Mouse (Mus musculus) T-helper 2 cell (primary cell): ENCODE measurements around the gene Gm10961.
"Not testable (repeated sequence)": the region's sequence is repeated elsewhere in the genome, so short reads cannot be mapped to it uniquely, and the experiment has no call there.

Source experiments
- in situ Hi-C: fragments of 300-600 bp; cut with MboI, MseI; formaldehyde crosslinking; loops from one replicate; pipeline ENCODE4 v1.15.1; 2025; ENCODE audit warnings: high pct_unique_total_duplicates

The Gm10961 gene

DNA sequence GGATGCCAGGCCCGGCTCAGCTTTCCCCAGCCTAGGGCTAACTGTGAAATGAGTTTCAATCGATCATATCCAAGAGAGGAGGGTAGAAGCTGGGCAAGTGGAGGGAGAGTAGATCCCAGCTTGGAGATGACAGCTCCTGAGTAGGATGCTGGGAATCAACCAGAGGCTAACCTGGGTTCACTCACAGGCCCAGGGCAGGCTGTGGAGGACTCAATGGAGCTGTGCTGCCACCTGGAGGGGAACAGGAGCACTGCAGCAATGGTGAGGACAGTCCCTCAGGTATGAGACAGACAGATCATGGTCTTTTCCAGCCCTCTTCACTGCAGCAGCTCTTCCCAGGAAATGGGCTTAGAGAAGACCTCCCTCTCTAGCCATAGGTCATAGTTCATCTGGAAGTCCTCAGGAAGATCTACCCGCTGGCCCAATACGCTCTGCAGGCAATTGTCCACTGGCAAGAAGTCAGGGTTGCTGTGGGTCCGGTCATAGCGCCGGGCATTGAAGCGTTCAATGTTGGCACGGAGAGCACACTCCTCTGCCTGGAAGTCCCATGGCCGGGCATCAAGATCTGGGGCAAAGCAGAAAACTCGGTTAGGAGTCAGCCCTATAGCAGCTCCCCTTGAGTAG is 18.1 kb upstream of the Gm10961 start:
- in situ Hi-C loops, result no loop called here

DNA sequence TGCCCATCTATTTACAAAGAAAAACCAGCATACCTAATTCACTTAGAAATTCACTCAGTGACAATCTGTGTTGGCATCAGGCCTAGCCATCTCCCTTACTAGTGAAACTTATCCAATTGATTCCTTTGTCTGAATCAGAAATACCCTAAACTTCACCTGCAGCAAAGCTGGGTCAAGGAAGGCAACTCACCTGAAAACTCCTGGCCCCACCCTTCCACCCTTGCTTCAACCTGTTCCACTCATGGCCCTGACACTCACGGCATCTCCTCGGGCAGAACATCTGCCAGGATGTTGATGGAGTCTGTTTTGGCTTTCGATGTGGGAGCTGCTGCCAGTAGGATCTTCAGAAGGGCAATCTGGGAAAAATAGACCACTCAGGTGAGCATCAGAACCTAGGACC is 13.3 kb upstream of the Gm10961 start:
- in situ Hi-C loops, result no loop called here

DNA sequence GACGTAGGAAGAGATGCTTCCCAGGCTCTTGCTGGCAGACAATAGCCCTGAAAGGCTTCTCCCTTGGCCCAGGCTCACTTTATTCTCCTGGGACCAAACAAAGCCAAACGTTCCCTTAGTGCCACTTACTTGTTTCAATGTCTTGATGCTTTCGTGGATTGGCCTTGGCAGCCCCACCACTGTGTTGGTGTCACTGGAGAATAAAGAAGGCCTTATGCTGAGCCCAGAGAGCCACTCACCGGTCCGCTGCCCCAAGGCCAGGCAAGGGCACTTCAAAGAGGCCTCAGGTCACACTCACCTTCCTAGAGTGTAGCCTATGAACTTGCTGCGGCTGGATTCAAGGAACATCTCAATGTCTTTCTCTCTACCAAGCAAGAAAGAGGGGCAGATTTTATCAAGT is 11.2 kb upstream of the Gm10961 start:
- in situ Hi-C loops, result no loop called here

DNA sequence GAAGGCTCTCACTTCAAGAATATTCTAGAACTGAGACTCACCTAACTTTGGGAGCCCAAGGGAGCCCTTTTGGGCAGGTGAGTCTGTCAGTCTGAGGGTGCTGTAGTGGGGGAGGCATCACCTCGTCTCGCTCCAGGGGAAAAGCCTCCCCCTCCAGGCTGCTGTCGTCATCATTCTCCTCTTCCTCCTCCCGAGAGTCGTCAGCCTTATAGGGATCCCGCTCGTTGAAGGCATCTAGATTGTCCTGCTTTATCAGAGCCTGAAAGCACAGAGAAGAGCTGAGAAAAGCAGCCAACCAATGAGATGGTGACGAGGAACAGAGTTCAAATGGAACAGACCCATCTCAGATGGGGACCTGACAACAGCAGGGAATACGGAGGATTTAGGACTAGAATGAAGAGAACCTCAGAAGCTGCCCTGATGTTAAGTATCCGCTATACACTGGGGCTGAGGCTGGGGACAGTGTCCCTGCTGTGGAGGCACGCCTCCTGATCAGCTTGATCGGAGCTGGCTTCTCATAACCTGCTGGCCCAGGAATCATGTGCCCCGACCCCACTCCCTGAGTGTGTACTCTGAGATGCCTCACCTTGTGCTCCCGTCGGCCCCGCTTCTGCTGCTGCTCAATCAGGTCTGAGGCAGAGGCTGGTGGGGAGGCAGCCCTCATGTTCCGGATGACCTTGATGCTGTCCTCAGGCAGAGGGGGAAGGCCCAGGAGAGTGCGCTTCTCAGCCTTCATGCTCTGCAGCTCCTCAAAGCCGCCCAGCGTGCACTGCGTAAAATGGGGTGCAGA is 9.6 kb upstream of the Gm10961 start:
- in situ Hi-C loops, result no loop called here

DNA sequence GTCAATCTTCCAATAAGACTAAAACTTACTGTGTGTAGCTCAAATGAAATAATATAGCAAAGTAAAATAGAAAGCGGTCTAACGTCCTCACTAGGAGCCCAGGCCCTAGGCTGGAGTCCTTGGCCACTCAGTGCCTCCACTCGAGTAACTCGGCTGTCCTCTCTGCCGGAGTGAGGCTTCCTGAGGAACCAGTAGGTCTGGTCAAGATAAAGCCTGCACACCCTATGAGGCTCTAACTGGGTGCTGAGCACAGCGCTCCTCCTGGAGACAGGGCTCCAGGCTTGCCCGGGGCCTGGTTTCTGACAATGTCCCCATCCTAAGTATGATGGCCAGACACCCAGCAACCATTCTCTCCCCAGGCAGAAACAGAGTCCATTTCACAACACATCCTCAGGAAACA is 8.6 kb upstream of the Gm10961 start:
- in situ Hi-C loops, result no loop called here

DNA sequence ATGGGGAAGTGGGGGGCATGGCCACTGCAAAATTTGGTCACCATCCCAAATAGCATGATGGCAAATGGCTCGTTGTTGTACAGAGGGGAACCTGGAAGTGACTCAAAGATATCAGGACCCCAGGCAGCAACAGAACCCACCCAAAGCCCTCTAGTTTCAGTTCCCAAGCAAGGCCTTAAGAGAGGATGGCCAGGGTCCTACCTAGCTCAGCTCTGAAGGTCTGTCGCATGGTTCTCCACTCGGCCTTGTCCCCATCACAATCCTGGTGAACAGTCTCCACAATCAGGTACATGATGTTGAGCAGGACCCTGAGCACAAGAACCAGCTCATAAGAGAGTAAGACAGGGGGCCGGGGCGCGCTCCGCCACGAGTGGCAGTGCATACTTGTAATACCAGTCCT is 6.7 kb upstream of the Gm10961 start:
- in situ Hi-C loops, result no loop called here

DNA sequence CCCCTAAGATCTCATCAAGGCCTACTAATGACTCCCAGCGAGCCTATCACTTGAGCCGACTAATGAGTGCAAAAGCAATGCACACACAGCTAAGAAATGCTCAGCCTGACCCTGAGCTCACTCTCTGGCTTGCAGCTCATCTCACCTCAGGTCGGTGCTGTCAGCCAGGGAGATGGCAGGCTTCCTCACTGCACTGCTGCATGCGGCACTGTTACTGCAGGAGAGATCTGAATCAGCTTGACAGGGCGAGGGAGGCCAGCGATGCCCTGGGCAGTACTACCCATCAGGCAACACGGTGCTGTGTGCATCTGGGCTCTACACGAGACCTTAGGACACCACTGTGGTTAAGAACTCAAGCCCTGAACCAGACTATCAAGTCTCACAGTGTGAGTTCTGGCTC is 5.6 kb upstream of the Gm10961 start:
- in situ Hi-C loops, result no loop called here

DNA sequence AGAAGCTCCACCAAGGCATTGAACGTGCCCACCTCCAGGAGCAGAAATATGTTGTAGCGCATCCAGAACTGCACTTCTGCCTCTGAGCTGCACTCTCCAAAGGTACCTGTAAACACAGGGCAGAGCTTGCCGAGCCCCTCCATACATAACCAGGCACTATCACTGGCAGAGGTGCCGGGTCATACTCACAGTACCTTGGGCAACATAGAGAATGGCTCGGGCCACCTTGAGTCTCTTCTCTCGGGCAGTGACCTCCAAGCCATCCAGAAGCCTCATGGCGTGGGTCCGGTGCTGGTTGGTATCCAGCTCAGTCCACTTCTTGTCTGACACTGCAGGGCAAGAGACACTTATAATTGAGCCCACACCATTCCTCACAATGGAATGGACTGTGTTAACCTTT is 4.4 kb upstream of the Gm10961 start:
- in situ Hi-C loops, result no loop called here

DNA sequence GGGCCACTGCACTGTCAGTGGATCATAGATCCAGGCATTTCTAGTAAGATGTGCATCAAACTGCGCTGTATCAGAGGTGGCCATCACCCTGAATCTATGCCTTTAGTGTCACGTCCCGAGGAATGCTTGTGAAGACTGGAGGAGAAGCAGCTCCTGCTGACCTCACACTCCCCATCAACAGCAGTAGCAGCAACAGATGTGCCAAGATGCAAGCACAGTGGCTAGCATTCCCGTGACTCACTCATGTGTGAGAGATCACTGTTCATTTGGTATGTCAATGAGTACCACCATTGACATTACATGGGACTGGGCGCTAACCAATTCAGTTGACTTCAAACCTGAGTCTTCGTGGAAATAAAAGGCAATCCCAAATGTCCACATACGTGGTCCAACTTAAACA is 3.5 kb upstream of the Gm10961 start:
- in situ Hi-C loops, result no loop called here

DNA sequence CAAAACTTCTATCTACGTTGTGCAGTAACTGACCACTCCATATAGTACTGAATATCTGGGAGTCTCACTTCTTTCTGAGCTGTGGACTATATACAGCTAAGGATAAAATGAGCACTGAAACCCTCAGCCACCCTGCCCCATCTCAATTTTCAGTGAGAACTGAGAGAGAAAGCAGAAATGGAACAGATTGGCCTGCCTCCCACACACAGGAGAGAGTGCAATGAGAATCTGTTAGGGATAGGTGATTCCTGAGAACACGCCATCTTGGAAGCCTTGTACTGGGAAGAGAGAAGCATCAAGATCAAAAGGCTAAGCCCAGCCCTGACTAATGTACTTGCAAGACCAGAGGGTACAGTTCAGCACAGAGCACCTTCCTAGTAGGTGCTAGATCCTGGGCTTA is 2.6 kb upstream of the Gm10961 start:
- in situ Hi-C loops, result no loop called here

DNA sequence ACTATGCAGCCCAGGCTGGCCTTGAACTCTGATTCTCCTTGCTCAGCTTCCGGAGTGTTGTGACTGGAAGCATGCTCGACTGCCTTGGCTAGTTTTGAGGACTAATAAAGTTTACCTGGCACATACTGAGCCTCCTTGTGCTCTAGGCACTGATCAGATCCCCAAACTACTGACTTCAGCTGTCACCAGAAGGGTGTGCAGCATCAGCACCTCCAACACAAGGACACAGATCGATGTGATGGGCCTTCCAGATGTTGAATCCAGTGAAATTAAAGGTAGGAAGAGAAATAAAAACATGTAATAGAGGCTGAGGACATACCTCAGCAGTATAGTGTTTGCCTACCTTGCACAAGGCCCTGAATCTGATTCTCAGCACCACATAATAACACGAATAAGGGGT is 1.7 kb upstream of the Gm10961 start:
- in situ Hi-C loops, result no loop called here

DNA sequence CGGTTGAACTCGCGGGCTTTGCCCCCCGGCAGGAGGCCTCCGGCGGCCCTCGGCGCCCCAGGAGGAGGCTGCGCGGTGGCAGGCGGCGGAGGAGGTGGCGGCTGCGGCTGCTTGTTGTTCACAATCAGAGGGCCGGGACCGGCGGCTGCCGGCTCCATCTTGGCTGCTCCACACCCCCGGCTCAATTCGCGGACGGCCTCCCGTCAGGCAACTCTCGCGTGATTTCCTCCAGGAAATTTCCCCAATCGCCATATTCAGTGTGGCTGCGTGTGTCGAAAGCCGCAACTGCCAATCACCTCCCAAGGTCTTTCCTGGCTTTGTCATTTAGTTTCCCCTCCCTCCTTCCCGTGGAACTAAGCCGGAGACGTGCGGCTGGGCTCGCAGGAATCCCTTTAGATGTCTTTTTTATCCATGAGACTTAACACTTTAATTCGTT is 419 bp downstream of the Gm10961 start, which contains the start of gene Strip1:
TSS of gene Strip1 (minus strand) at position 172 of the 436 bp plus-strand sequence.
- in situ Hi-C loops, result no loop called here

DNA sequence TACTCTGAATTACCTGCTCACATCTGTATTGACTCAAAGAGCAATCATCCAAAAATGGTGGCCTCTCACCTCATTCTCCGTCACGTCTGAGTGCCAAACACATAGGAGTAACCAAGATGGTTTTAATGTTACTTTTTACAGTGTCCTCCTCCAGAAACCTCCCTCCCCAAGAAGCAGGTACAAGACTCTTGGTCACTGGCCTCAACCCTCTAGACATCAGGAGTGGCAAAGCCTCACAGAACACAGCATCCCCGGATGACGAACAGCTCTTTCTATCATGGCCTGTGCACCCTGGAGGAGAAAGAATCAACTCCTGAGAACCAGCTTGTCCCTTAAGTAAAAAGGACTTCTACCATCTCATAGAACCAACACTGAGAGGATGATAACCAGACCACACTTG is 1.7 kb downstream of the Gm10961 start:
- in situ Hi-C loops, result no loop called here

DNA sequence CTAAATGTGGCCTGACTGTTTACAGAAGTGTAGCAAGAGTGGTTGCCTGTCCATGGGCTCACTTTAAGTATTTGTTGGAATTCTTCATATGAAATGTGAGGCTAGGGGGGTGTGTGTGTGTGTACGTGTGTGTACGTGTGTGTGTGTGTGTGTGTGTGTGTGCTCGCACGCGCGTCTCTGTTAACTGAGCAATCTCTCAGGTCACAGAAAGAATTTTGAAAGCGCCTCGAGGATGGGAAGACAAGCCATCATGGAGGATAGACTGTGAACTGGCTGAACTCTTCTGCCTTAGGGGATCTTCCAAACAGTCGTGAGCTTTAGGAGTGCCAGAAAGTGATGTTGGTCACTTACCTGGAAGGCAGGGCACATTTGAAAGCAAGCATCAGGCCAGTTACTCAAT is 2.8 kb downstream of the Gm10961 start:
- in situ Hi-C loops, result no loop called here

DNA sequence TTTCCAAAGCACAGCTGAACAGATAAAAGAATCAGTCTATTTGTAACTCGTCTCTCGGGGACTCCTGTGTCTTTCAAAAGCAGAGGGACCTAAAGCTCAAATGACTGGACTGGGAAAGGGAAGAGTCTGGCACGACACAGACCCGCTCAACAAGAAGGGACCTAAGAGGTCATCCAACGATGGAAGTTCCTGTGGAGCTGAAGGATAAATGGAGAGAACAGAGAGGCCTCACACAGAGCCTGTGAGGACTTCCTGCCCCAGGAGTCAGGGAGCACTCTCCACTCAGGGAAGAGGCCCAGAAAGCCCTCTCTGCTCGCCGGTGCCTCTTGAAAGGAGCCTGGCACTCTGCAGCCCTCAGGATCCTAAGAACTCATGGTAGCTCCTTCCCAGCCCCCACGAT is 4.7 kb downstream of the Gm10961 start:
- in situ Hi-C loops, result no loop called here

DNA sequence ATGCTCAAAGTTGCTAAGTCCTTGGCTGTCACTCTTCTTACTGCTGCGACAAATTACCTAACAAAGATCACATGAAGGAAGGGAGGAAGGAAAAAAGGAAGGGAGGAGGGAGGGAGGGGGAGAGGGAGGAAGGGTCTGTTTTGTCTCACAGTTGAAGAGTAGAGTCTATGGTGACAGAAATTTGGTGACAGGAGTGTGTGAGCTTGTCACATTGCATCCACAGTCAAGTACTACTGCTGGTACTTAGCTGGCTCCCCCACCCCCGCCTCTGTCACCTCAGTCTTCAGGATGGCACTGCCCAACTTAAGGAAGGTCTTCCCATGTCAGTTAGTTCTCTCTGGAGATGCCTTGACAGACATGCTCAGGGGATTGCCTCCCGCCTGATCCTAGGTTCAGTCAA is 5.1 kb downstream of the Gm10961 start:
- in situ Hi-C loops, result no loop called here

DNA sequence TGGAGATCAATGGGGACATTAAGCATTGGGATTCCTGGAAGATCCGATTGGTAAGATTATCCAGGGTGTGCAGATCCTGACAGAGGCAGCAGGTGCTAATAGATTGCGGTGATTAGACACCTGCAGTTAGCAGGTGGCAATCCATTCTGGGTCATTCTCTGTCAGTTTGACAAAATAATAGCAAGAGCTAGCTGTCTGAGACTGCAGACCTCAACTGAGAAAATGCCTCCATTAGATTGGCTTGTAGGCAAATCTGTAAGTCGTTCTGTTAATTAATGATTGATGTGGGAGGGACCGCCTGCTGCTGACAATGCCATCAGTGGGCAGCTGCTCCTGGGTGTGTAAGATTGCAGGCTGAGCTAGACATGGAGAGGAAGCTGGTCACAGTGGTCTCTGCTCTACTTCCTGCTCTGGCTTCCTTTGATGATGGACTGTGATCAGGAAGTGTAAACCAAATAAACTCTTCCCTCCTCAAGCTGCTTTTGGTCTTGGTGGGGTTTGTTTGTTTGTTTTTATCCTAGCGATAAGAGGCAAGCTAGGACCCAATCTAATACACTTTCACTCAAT is 6.6 kb downstream of the Gm10961 start:
- in situ Hi-C loops, result no loop called here

DNA sequence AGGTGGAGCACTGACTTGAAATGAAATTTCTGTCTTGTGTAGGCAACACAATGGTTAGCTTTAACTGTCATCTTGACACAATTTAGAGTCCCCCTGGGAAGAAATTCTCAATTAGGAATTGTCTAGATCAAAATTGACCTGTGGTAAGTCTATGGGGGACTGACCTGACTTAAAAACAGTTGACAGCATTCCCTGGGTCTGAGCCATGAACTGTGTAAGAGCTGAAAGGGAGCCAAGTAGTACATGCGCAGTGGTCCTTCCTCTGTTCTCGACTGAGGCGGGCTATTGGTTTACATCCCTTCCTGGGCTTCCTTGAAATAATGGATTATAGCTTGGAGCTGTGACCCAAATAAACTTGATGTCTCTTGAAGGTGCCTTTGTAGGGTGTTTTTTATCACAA is 15.8 kb downstream of the Gm10961 start:
- in situ Hi-C loops, result no loop called here

DNA sequence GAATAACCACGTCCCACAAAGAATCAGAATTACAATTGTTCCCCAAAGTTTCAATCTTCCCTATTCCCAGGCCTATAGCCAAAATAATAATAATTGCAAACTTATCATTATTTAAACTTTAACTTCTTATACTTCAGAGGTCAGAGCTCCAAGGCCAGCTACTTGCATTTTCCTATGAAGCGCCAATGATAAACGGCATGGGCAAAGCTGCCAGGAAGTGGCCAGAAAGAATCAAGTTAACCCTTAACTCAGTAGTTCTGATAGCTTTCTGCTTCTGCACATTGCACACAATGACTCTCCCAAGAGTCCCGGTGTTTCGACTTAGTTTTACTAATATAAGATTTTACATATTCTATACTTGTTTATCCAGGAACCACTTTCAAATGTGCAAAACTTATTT is 19.2 kb downstream of the Gm10961 start:
- in situ Hi-C loops, result not testable (repeated sequence)

DNA sequence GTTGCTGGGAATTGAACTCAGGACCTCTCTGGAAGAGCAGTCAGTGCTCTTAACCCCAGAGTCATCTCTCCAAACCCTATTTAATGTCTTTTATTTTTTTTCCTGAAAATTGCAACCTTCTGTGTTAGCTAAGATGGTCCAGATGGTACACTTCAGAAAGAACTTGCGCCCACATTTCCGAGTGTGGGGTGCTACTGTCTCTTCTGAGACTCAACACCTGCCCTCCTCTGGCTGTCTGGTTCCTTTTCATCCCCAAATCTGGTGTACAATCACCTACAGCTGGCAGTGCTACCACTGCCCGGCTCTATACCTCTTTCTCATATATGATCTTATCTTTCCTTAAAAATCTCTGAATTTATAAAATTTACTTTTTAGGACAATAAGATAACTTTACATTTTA is 21.8 kb downstream of the Gm10961 start:
- in situ Hi-C loops, result no loop called here

DNA sequence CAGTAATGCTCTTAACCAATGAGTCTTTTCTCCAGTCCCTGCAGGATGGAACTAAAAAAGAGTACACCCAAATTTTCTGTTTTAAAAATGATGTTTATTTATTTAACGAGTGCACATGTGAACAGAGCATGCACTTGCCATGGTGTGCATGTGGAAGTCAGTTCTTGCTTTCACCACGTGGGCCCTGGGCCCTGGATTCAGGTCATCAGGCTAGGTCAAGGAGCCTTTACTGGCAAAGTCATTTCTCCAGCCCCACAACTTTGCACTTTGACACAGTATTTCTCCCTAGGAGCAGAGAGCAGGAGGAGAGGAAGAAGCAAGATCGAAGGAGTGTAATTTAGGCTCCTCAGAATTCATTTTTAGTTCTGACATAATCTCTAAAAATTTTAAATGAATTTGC is 23.7 kb downstream of the Gm10961 start:
- in situ Hi-C loops, result no loop called here

DNA sequence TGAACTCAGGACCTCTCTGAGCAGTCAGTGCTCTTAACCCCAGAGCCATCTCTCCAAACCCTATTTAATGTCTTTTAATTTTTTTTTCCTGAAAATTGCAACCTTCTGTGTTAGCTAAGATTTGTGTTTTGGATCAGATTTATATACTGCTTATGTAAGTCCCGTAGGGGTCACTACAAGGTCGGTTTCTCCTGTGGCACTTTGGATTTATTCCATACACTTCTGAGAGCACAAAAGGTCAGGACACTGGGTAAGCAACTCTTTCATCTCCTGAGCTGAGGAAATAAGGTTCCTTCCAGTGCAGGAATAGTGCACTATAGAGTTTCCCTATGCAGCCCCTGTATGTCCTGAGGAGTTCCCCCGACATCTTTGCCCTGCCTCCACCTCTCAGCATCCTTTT is 24.4 kb downstream of the Gm10961 start:
- in situ Hi-C loops, result no loop called here

DNA sequence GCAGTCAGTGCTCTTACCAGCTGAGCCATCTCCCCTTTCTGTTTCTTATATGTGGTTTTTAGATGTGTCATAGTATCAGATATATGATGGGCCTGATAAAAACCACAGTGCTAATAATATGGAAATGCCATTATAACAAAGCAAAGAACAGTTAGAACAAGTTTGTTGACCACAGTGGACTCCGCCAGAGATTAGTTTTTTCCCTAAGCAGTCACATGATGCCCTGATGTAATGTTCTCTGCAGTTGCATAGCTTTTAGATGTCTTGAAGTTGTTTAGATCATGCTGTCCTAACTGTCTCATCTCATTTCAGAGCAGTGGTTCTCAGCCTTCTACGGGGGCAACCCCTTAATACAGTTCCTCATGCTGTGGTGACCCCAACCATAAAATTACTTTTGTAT is 25.0 kb downstream of the Gm10961 start:
- in situ Hi-C loops, result no loop called here
